ENCODE assay signal across 9 mouse cellular contexts in genomic region chr8:50915876-50916732, GRCm38 (mm10).
DNase-seq lines count a peak whose midpoint lies in the region; ATAC-seq and TF ChIP-seq lines count a peak whose summit lies in the region.
"Had no signal": no experiment of that assay in that cellular context is flagged by ENCODE, and none has a peak within 500 bp of the region (broad histone marks: within the 10 kb centered on the region; RNA-seq: fewer than 3 reads in every experiment).

No protein-coding gene starts in this region.

- no peak overlapping the region for H3K27ac ChIP-seq in kidney, adult 2 months (ENCODE audit: insufficient read depth, low read depth, low read length)
- H3K27ac ChIP-seq in midbrain, embryonic 10.5 days (replicated peaks) = peak overlapping the region; percentile 75
- H3K27ac ChIP-seq in stomach, embryonic 16.5 days (ENCODE audit: low read length) = no peak overlapping the region

- peak overlapping the region; percentile 60 for H3K9ac ChIP-seq in stomach, embryonic 16.5 days (ENCODE audit: low read length)

- intact Hi-C loops in gastrocnemius, postnatal 14 days (cut with DNase I; ENCODE audit: low total_unique reads) = no loop called here

- no peaks in the 10 kb centered on the region for H3K9me3 ChIP-seq in midbrain, embryonic 10.5 days (replicated peaks)
- H3K9me3 ChIP-seq in stomach, embryonic 16.5 days (replicated peaks; ENCODE audit: control insufficient read depth, low read length) = no peaks in the 10 kb centered on the region

- no peak for TF ChIP-seq CTCF in kidney, adult 2 months (conservative IDR thresholded peaks at IDR 0.05; ENCODE audit: insufficient read depth, insufficient read length, low read depth, low read length)

- ATAC-seq in stomach, embryonic 16.5 days (ENCODE audit: insufficient read depth, low FRiP score) = peak; percentile 47; the same call in 1 of the 2 replicates
- ATAC-seq in granulocyte monocyte progenitor cell, adult 5-6 weeks (replicated peaks; ENCODE audit: poor library complexity, severe bottlenecking) = no peak; the same call in 1 of the 2 replicates

- H3K4me3 ChIP-seq in kidney, adult 2 months (ENCODE audit: insufficient read depth, low read depth, low read length) = no peak overlapping the region
- H3K4me3 ChIP-seq in midbrain, embryonic 10.5 days = peak overlapping the region; percentile 83
- peak overlapping the region; percentile 57 for H3K4me3 ChIP-seq in stomach, embryonic 16.5 days (replicated peaks; ENCODE audit: low read length)

- TF ChIP-seq POLR2A in kidney, adult 2 months (IDR thresholded peaks at IDR 0.05; ENCODE audit: low read depth, low read length) = no peak

- 2% methylated on average over 53 of the region's 56 CpGs for WGBS in kidney, adult 2 months
- 0% methylated on average over 52 of the region's 56 CpGs for WGBS in midbrain, embryonic 10.5 days
- under 1% methylated on average over 56 of the region's 56 CpGs for WGBS in stomach, embryonic 16.5 days

- peak; percentile 8 for DNase-seq in kidney, postnatal 10 days
- DNase-seq in kidney, adult 2 months = no peak
- DNase-seq in cerebellum, postnatal 36 days = peak; percentile 66 to 74
- DNase-seq in gastrocnemius, postnatal 14 days = peak; percentile 28
- peak; percentile 31 for DNase-seq in layer of hippocampus, adult 9-11 months
- peak; percentile 72 for DNase-seq in midbrain, embryonic 10.5 days (ENCODE audit: low spot score)

- H3K4me1 ChIP-seq in kidney, adult 2 months (ENCODE audit: control insufficient read depth, insufficient read depth, low read length) = no peaks in the 10 kb centered on the region
- H3K4me1 ChIP-seq in midbrain, embryonic 10.5 days = peaks cover 15% of the 10 kb centered on the region
- H3K4me1 ChIP-seq in stomach, embryonic 16.5 days (ENCODE audit: control insufficient read depth, insufficient read depth, low read length) = no peaks in the 10 kb centered on the region

- no peaks in the 10 kb centered on the region for H3K27me3 ChIP-seq in kidney, adult 2 months (replicated peaks; ENCODE audit: control insufficient read depth, insufficient read depth, low read length)
- peaks cover 29% of the 10 kb centered on the region for H3K27me3 ChIP-seq in midbrain, embryonic 10.5 days (ENCODE audit: low read depth, poor library complexity, severe bottlenecking)
- peaks cover 14% of the 10 kb centered on the region for H3K27me3 ChIP-seq in stomach, embryonic 16.5 days (ENCODE audit: control insufficient read depth, insufficient read depth, low read length)

- H3K4me2 ChIP-seq in stomach, embryonic 16.5 days (ENCODE audit: low read depth, low read length) = peak overlapping the region; percentile 98

- no peaks in the 10 kb centered on the region for H3K36me3 ChIP-seq in kidney, adult 2 months (ENCODE audit: control insufficient read depth, insufficient read depth, low read length)
- H3K36me3 ChIP-seq in midbrain, embryonic 10.5 days = no peaks in the 10 kb centered on the region
- no peaks in the 10 kb centered on the region for H3K36me3 ChIP-seq in stomach, embryonic 16.5 days (ENCODE audit: control insufficient read depth, insufficient read depth, low read length)
- H3K36me3 ChIP-seq: G1E had no signal
